Mouse (Mus musculus) heart, embryonic 16.5 days (tissue): ENCODE data around the gene Vmn1r138. TPM values are rescaled to one million over a fixed set of nuclear protein-coding genes. Genes with fewer than 3 reads are reported as not detected.
"Not testable (repeated sequence)": the region's sequence is repeated elsewhere in the genome, so short reads cannot be mapped to it uniquely, and the experiment has no call there.

Source experiments
- ATAC-seq: fragments of 200-750 bp; cut with Nextera tagmentation; replicated peaks from 2 replicates; pipeline ENCODE4 v1.8.0; 2017; ENCODE audit warnings: moderate number of reproducible peaks; ENCODE audit not compliant: insufficient read depth, low FRiP score; ENCODE audit errors: extremely low read depth
- H3K27ac ChIP-seq: fragments of 300-500 bp; sonication (generic); 2 replicates; pipeline ENCODE4 v1.5.1; 2014; ENCODE audit warnings: mild to moderate bottlenecking, low read length, control low read depth, moderate library complexity
- H3K27me3 ChIP-seq: fragments of 300-500 bp; sonication (generic); 2 replicates; pipeline ENCODE4 v1.6.1; 2014; ENCODE audit warnings: low read length, mixed read lengths; ENCODE audit not compliant: control insufficient read depth, insufficient read depth
- H3K36me3 ChIP-seq: fragments of 300-500 bp; sonication (generic); 2 replicates; pipeline ENCODE4 v1.6.1; 2014; ENCODE audit not compliant: control insufficient read depth, insufficient read depth
- H3K4me1 ChIP-seq: fragments of 300-500 bp; sonication (generic); 2 replicates; pipeline ENCODE4 v1.6.1; 2014; ENCODE audit warnings: low read length, mixed read lengths; ENCODE audit not compliant: control insufficient read depth, insufficient read depth
- H3K4me2 ChIP-seq: fragments of 300-500 bp; sonication (generic); 2 replicates; pipeline ENCODE4 v1.6.1; 2014; ENCODE audit warnings: low read depth, mild to moderate bottlenecking, control low read depth, low read length
- H3K4me3 ChIP-seq: fragments of 300-500 bp; sonication (generic); 2 replicates; pipeline ENCODE4 v1.5.1; 2014; ENCODE audit warnings: mild to moderate bottlenecking, control low read depth, low read length
- H3K9ac ChIP-seq: fragments of 300-500 bp; sonication (generic); 2 replicates; pipeline ENCODE4 v1.6.1; 2014; ENCODE audit warnings: low read length, control low read depth
- H3K9me3 ChIP-seq: fragments of 300-500 bp; sonication (generic); replicated peaks from 2 replicates; pipeline ENCODE4 v1.6.1; 2016; ENCODE audit warnings: low read length; ENCODE audit not compliant: control insufficient read depth
- WGBS: fragments of 180-500 bp; shearing (Covaris S2); extraction: QIAGEN DNeasy Blood & Tissue Kit; methylation state at CpG from one replicate; pipeline ENCODE4 v1.1.7; 2014; 5-methylcytosine and 5-hydroxymethylcytosine counted together
- polyA plus RNA-seq: library from polyadenylated mRNA; unstranded; fragments of >200 nt; fragmentation: Nextera tagmentation; extraction: Ambion mirVana; gene quantifications from 2 replicates; pipeline ENCODE4 v1.2.1, GENCODE M21; 2015

The Vmn1r138 gene
- polyA plus RNA-seq: not detected in 2 replicates

- H3K36me3 ChIP-seq, H3K9ac ChIP-seq, H3K27ac ChIP-seq, H3K27me3 ChIP-seq, ATAC-seq, H3K4me2 ChIP-seq, H3K4me3 ChIP-seq, H3K4me1 ChIP-seq, H3K9me3 ChIP-seq: not testable (repeated sequence)
- no CpG with 5 or more reads among the region's 2 CpGs for WGBS
Observed at GRCm38 (mm10) chr7:22028797-22029196, at the start of gene Vmn1r138. Vmn1r138 (minus strand) TSS chr7:22028897.

- no CpG with 5 or more reads among the region's 7 CpGs for WGBS
- not testable (repeated sequence) for H3K9ac ChIP-seq, H3K4me2 ChIP-seq, H3K27ac ChIP-seq, H3K4me1 ChIP-seq, H3K9me3 ChIP-seq, ATAC-seq, H3K4me3 ChIP-seq, H3K36me3 ChIP-seq, H3K27me3 ChIP-seq
Observed at GRCm38 (mm10) chr7:22068757-22069156, 40.1 kb upstream of the Vmn1r138 start, which contains the start of gene Vmn1r139. Vmn1r139 (plus strand) TSS chr7:22069057.

GRCm38 (mm10) chr7:22056205-22056604 lies 27.5 kb upstream of the Vmn1r138 start, which contains the start of gene Gm6176:
Gm6176 (minus strand) TSS chr7:22056305.
- not testable (repeated sequence) for H3K4me2 ChIP-seq, H3K27ac ChIP-seq, H3K27me3 ChIP-seq, ATAC-seq, H3K4me3 ChIP-seq, H3K36me3 ChIP-seq, H3K4me1 ChIP-seq, H3K9me3 ChIP-seq, H3K9ac ChIP-seq
- WGBS: no CpG with 5 or more reads among the region's 1 CpGs

- H3K9me3 ChIP-seq, H3K4me2 ChIP-seq, ATAC-seq, H3K36me3 ChIP-seq, H3K4me1 ChIP-seq, H3K27ac ChIP-seq, H3K4me3 ChIP-seq, H3K9ac ChIP-seq, H3K27me3 ChIP-seq: not testable (repeated sequence)
- no CpG with 5 or more reads among the region's 3 CpGs for WGBS
Observed at GRCm38 (mm10) chr7:21994287-21994686, 34.4 kb downstream of the Vmn1r138 start, which contains the start of gene Vmn1r137. Vmn1r137 (plus strand) TSS chr7:21994587.

Other genes with a start within 250 kb of the Vmn1r138 start
- not detected in 2 replicates for gene Gm4177, start 232.2 kb downstream of the Vmn1r138 start, polyA plus RNA-seq
- not detected in 2 replicates for gene Vmn1r135, start 196.5 kb downstream of the Vmn1r138 start, polyA plus RNA-seq
- gene Gm5725, start 184.6 kb downstream of the Vmn1r138 start, polyA plus RNA-seq: not detected in 2 replicates
- not detected in 2 replicates for gene Gm5891, start 107.6 kb downstream of the Vmn1r138 start, polyA plus RNA-seq
- not detected in 2 replicates for gene Vmn1r137, start 34.3 kb downstream of the Vmn1r138 start, polyA plus RNA-seq
- gene Gm6176, start 27.4 kb upstream of the Vmn1r138 start, polyA plus RNA-seq: not detected in 2 replicates
- gene Vmn1r139, start 40.2 kb upstream of the Vmn1r138 start, polyA plus RNA-seq: not detected in 2 replicates
- gene Gm16451, start 89.3 kb upstream of the Vmn1r138 start, polyA plus RNA-seq: not detected in 2 replicates
- not detected in 2 replicates for gene Gm10666, start 105.8 kb upstream of the Vmn1r138 start, polyA plus RNA-seq
- not detected in 2 replicates for gene Vmn1r142, start 135.1 kb upstream of the Vmn1r138 start, polyA plus RNA-seq
- gene Vmn1r143, start 160.5 kb upstream of the Vmn1r138 start, polyA plus RNA-seq: not detected in 2 replicates
- gene Gm8653, start 172.4 kb upstream of the Vmn1r138 start, polyA plus RNA-seq: not detected in 2 replicates
- gene Gm8453, start 200.6 kb upstream of the Vmn1r138 start, polyA plus RNA-seq: not detected in 2 replicates